Mouse (Mus musculus): ENCODE data around the gene Creb3l2.

The Creb3l2 gene

GRCm38 (mm10) chr6:37325906-37326602 lies 115.9 kb downstream of the Creb3l2 start:
- DNase-seq (ENCODE audit: low read depth), result no peak

GRCm38 (mm10) chr6:37325076-37325475 lies 116.9 kb downstream of the Creb3l2 start:
- no peak for DNase-seq (ENCODE audit: low read depth)

GRCm38 (mm10) chr6:37322641-37323040 lies 119.3 kb downstream of the Creb3l2 start:
- DNase-seq (ENCODE audit: low read depth), result no peak

GRCm38 (mm10) chr6:37322088-37322487 lies 119.9 kb downstream of the Creb3l2 start:
- no peak for DNase-seq (ENCODE audit: low read depth)

GRCm38 (mm10) chr6:37317904-37318303 lies 124.0 kb downstream of the Creb3l2 start:
- no peak for DNase-seq (ENCODE audit: low read depth)

- no peak for DNase-seq (ENCODE audit: low read depth)
Measured at GRCm38 (mm10) chr6:37315440-37315839, 126.5 kb downstream of the Creb3l2 start.

GRCm38 (mm10) chr6:37310601-37311000 lies 131.3 kb downstream of the Creb3l2 start:
- no peak for DNase-seq (ENCODE audit: low read depth)

- DNase-seq (ENCODE audit: low read depth), result no peak
Measured at GRCm38 (mm10) chr6:37306616-37307015, 135.3 kb downstream of the Creb3l2 start.

- no peak for DNase-seq (ENCODE audit: low read depth)
Measured at GRCm38 (mm10) chr6:37300492-37300891, 141.5 kb downstream of the Creb3l2 start.

- DNase-seq (ENCODE audit: low read depth), result no peak
Measured at GRCm38 (mm10) chr6:37299562-37300390, 142.2 kb downstream of the Creb3l2 start, which contains the start of gene Dgki. Gene Dgki (minus strand): TSS chr6:37300184.

GRCm38 (mm10) chr6:37298982-37299381 lies 143.0 kb downstream of the Creb3l2 start:
- DNase-seq (ENCODE audit: low read depth), result no peak

- DNase-seq (ENCODE audit: low read depth), result no peak
Measured at GRCm38 (mm10) chr6:37297744-37298482, 144.0 kb downstream of the Creb3l2 start.

GRCm38 (mm10) chr6:37292068-37292467 lies 149.9 kb downstream of the Creb3l2 start:
- DNase-seq (ENCODE audit: low read depth), result no peak

- DNase-seq (ENCODE audit: low read depth), result no peak
Measured at GRCm38 (mm10) chr6:37291171-37291570, 150.8 kb downstream of the Creb3l2 start.

GRCm38 (mm10) chr6:37290691-37291090 lies 151.3 kb downstream of the Creb3l2 start:
- no peak for DNase-seq (ENCODE audit: low read depth)

- no peak for DNase-seq (ENCODE audit: low read depth)
Measured at GRCm38 (mm10) chr6:37286134-37286533, 155.8 kb downstream of the Creb3l2 start.

- no peak for DNase-seq (ENCODE audit: low read depth)
Measured at GRCm38 (mm10) chr6:37284879-37285278, 157.1 kb downstream of the Creb3l2 start.

GRCm38 (mm10) chr6:37283336-37283735 lies 158.6 kb downstream of the Creb3l2 start:
- DNase-seq (ENCODE audit: low read depth), result no peak

GRCm38 (mm10) chr6:37282659-37283058 lies 159.3 kb downstream of the Creb3l2 start:
- DNase-seq (ENCODE audit: low read depth), result no peak

Measured in c-Kit-positive CD71-negative TER-119-negative erythroid progenitor cells, embryonic 14.5 days (primary cell).